Mouse (Mus musculus) megakaryocyte, embryonic 14.5 days (primary cell): ENCODE data around the gene Ptcd1.

Experiments
- FLI1 ChIP-seq: IDR thresholded peaks from 2 replicates; pipeline ENCODE4 v1.6.1; 2012; ENCODE audit warnings: low read length, inconsistent platforms, mixed read lengths
- GATA1 ChIP-seq: IDR thresholded peaks from 3 replicates; pipeline ENCODE4 v1.6.1; 2012; ENCODE audit warnings: mixed read lengths, low read length, inconsistent platforms, borderline replicate concordance

GRCm38 (mm10) chr5:145149294-145149693 is 17.6 kb downstream of the Ptcd1 start:
- TF ChIP-seq GATA1 (no peak), FLI1 (no peak)
